Mouse (Mus musculus) hindbrain, embryonic 14.5 days (tissue): ENCODE measurements at regions not wholly inside any gene's neighbourhood (a gene's known extent, or its start where the extent isn't known, plus 50 kb on each side); places are given as distances from the start of the nearest gene placed in this dataset.

Experiments used
- ATAC-seq: fragments of 200-750 bp; cut with Nextera tagmentation; 2 replicates; pipeline ENCODE4 v1.8.0; 2017; ENCODE audit warnings: moderate number of reproducible peaks, mild to moderate bottlenecking, moderate TSS enrichment, moderate library complexity; ENCODE audit not compliant: low FRiP score
- DNase-seq: peaks from one replicate; pipeline ENCODE4 v3.0.0-alpha.2; 2015; ENCODE audit warnings: low spot score
- H3K27ac ChIP-seq: fragments of 300-500 bp; sonication (generic); 2 replicates; pipeline ENCODE4 v1.5.1; 2014; ENCODE audit warnings: mild to moderate bottlenecking, moderate library complexity
- H3K27me3 ChIP-seq: fragments of 300-500 bp; sonication (generic); 2 replicates; pipeline ENCODE4 v1.6.1; 2014; ENCODE audit warnings: mild to moderate bottlenecking, low read length, mixed read lengths; ENCODE audit not compliant: control insufficient read depth, insufficient read depth
- H3K36me3 ChIP-seq: fragments of 300-500 bp; sonication (generic); replicated peaks from 2 replicates; pipeline ENCODE4 v1.6.1; 2014; ENCODE audit not compliant: control insufficient read depth, insufficient read depth
- H3K4me1 ChIP-seq: fragments of 300-500 bp; sonication (generic); replicated peaks from 2 replicates; pipeline ENCODE4 v1.6.1; 2014; ENCODE audit warnings: antibody characterized with exemption, low read length, mixed read lengths; ENCODE audit not compliant: control insufficient read depth, insufficient read depth
- H3K4me2 ChIP-seq: fragments of 300-500 bp; sonication (generic); replicated peaks from 2 replicates; pipeline ENCODE4 v1.6.1; 2014; ENCODE audit warnings: mild to moderate bottlenecking, moderate library complexity
- H3K4me3 ChIP-seq: fragments of 300-500 bp; sonication (generic); replicated peaks from 2 replicates; pipeline ENCODE4 v1.5.1; 2014; ENCODE audit warnings: mild to moderate bottlenecking, low read length
- H3K9ac ChIP-seq: fragments of 300-500 bp; sonication (generic); 2 replicates; pipeline ENCODE4 v1.6.1; 2014
- H3K9me3 ChIP-seq: fragments of 300-500 bp; sonication (generic); 2 replicates; pipeline ENCODE4 v1.6.1; 2016; ENCODE audit warnings: low read length; ENCODE audit not compliant: control insufficient read depth
- WGBS: fragments of 180-500 bp; shearing (Covaris S2); extraction: QIAGEN DNeasy Blood & Tissue Kit; methylation state at CpG from one replicate; pipeline ENCODE4 v1.1.7; 2014; 5-methylcytosine and 5-hydroxymethylcytosine counted together

DNA sequence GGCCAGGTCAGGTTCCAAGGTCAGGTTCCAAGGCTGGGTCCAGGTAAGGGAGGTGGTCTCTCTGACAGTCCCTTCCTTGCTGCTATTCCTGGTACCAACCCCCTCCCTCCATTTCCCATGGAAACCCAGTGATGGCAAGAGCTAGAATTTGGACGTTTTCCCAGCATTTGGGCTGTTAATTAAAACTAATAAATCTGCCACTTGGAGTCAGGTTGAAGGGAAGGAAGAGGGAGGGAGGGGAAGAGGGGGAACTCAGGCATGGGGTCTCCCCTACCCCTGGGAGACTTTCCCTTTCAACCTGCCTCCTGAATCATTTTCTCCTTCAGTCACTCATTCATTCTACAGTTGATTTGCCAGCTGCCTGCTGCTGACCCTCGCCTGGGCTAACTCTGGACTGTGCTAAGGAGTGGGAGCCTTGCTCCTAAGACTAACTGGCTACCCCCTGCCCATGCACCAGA is 179.5 kb downstream of the Tmem132e start:
- H3K4me3 ChIP-seq: no peak overlapping the region
- ATAC-seq (peak; percentile 52; the same call in 1 of the 2 replicates), DNase-seq (peak; percentile 71)
- H3K4me2 ChIP-seq: no peak overlapping the region
- H3K9ac ChIP-seq: no peak overlapping the region
- H3K36me3 ChIP-seq: no peaks in the 10 kb centered on the region
- H3K27me3 ChIP-seq: no peaks in the 10 kb centered on the region; the same call in 1 of the 2 replicates
- peaks cover 26% of the 10 kb centered on the region for H3K4me1 ChIP-seq
- H3K27ac ChIP-seq: no peak overlapping the region
- whole genome bisulfite sequencing: 28% methylated on average over 2 of the region's 2 CpGs
- no peaks in the 10 kb centered on the region for H3K9me3 ChIP-seq

DNA sequence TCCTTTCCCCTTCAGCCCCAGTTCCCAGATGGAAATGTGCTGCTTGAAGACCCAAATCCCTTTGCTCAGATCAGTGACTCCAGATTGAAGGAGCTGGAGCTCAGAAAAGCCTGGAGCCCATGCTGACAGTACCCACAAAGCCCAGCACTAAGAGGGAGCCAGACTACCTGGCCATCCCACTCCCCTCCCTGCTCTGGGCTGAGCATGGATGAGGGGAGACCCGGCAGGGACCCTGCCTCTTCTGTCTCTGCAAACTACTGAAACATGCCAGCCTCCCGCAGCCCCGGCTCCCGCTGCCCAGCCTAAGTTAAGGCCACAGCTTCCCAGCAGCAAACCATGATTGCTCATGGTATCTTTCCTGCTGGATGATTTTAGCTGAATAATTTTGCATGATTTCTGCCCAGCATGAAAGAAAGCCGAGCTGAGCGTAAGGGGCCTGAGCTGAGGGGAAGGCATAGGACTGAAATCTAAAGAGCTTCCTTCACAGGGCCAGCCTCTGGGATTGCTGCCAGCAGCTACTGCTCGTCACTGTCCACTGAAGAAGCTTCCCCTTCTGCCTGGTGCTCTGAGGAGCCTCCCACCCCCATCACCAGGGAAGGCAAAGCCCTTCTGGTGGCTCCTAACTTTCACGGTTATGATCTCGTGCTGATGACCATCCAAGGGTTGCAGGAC is 178.4 kb downstream of the Tmem132e start:
- H3K9ac ChIP-seq: no peak overlapping the region
- H3K36me3 ChIP-seq: no peaks in the 10 kb centered on the region
- DNase-seq (no peak), ATAC-seq (no peak)
- H3K4me1 ChIP-seq: peaks cover 26% of the 10 kb centered on the region
- no peaks in the 10 kb centered on the region; the same call in 1 of the 2 replicates for H3K27me3 ChIP-seq
- no peak overlapping the region; the same call in 1 of the 2 replicates for H3K27ac ChIP-seq
- WGBS: 54% methylated on average over 9 of the region's 9 CpGs
- H3K4me3 ChIP-seq: no peak overlapping the region
- no peak overlapping the region for H3K4me2 ChIP-seq
- no peaks in the 10 kb centered on the region for H3K9me3 ChIP-seq

DNA sequence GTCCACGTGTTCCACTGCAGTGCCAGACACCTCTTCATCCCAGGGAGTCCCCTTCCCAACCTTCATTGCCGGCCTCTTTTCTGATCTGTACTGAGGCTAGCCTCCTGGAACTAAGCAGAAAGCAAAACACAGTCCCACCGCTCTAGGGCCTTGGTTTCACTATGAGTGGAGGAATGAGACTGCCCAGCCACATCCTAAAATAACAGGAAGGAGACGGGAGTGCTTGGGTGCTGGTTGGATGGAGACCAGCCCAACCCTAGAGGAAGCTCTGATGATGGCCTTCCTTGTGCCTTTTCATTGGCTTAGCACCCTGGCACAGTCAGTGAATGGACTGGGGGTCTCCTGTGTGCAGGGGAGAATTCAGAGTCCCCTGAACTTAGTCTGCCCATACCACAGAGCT is 177.4 kb downstream of the Tmem132e start:
- Histone ChIP-seq H3K4me2 (no peak overlapping the region), H3K27ac (no peak overlapping the region), H3K36me3 (no peaks in the 10 kb centered on the region), H3K27me3 (no peaks in the 10 kb centered on the region; the same call in 1 of the 2 replicates), H3K9me3 (no peaks in the 10 kb centered on the region), H3K4me3 (no peak overlapping the region), H3K4me1 (peaks cover 26% of the 10 kb centered on the region), H3K9ac (no peak overlapping the region)
- DNase-seq (no peak), ATAC-seq (no peak)
- WGBS: 76% methylated on average over 4 of the region's 4 CpGs

DNA sequence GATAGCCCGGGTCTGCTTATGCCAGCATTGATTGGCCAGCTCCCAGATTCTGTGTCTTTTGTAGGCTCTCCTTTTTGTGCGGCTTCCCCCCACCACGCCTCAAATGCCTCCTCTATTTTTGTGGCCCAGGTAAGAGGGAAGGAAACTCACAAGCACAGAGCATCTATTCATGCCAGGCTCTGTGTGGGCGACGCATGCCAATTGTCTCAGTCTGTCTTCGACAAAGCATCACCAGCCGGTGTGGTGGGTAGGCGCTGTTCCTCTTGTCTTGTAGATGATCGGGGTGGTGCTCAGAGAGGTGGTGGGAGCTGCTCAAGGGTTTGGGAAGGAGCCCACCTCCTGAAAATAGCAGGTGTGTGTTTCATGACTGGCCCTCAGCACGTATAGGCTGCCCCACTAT is 175.5 kb downstream of the Tmem132e start:
- Histone ChIP-seq H3K4me1 (peaks cover 25% of the 10 kb centered on the region), H3K9me3 (no peaks in the 10 kb centered on the region), H3K9ac (no peak overlapping the region), H3K4me3 (no peak overlapping the region), H3K27me3 (no peaks in the 10 kb centered on the region), H3K4me2 (no peak overlapping the region), H3K27ac (no peak overlapping the region), H3K36me3 (no peaks in the 10 kb centered on the region)
- WGBS: 69% methylated on average over 10 of the region's 10 CpGs
- ATAC-seq (no peak), DNase-seq (no peak)

DNA sequence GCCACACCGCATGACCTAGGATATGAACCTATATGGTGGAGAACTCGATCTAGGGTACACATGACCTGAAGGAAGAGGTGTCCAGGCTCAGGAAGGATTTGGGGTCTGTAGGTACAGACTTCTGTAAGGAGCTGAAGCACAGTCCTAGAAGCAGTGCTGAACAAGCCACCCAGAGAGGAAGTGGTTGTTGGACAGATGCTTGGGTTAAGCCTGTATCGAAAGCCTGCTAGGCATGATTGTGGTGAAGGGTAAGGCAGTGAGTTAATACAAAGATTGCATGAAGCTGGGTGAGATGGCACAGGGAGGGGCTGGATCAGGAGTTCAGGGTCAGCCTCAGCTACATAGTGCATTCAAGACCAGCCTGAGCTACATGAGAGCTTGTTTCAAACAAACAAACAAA is 153.3 kb downstream of the Tmem132e start:
- no peaks in the 10 kb centered on the region for H3K27me3 ChIP-seq
- no peak overlapping the region for H3K4me3 ChIP-seq
- H3K4me1 ChIP-seq: 0 out of 2 replicates have a peak, but pooled peaks cover 5% of the 10 kb centered on the region
- 95% methylated on average over 3 of the region's 3 CpGs for WGBS
- DNase-seq (no peak), ATAC-seq (no peak)
- no peaks in the 10 kb centered on the region for H3K36me3 ChIP-seq
- no peak overlapping the region for H3K27ac ChIP-seq
- H3K9ac ChIP-seq: no peak overlapping the region
- H3K9me3 ChIP-seq: no peaks in the 10 kb centered on the region
- no peak overlapping the region for H3K4me2 ChIP-seq

DNA sequence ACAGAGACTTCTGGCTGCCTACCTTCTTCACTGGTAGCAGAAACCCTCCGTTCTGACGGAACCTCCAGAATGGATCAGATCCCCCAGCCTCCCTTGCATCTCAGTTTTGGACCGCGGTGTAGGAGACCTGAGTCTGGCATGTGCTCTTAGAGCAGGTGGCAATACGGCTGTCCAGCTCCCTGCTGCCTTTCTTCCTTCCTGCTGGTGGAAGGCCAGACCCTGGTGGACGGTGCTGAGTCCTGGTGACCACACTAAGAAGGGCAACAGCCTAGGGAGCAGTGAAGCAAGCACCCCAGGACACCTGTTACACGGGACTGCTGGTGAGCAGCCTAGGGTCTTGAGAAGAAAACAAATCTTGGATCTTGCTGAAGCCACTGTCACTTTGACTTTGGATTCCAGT is 152.7 kb downstream of the Tmem132e start:
- H3K4me1 ChIP-seq: 0 out of 2 replicates have a peak, but pooled peaks cover 5% of the 10 kb centered on the region
- DNase-seq (no peak), ATAC-seq (no peak)
- no peak overlapping the region for H3K9ac ChIP-seq
- no peak overlapping the region for H3K27ac ChIP-seq
- no peaks in the 10 kb centered on the region for H3K36me3 ChIP-seq
- H3K9me3 ChIP-seq: no peaks in the 10 kb centered on the region
- WGBS: 93% methylated on average over 7 of the region's 7 CpGs
- no peaks in the 10 kb centered on the region for H3K27me3 ChIP-seq
- no peak overlapping the region for H3K4me2 ChIP-seq
- H3K4me3 ChIP-seq: no peak overlapping the region

DNA sequence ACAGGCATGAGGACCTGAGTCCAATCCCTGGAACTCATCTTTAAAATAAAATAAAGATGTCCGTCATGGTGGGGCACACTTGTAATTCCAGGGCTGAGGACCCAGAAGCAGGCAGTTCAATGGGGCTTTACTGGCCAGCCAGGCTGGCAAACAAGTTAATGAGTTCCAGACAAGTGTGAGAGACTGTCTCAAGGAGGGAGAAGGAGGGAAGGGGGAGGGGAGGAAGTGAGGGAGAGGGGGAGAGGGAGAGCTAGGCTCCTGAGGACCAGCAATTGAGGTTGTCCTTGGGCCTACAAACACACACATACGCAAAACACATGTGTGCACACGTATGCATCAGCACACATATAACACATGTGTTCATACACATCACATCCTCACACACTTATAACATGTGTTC is 149.2 kb downstream of the Tmem132e start:
- Histone ChIP-seq H3K9ac (no peak overlapping the region), H3K4me1 (0 out of 2 replicates have a peak, but pooled peaks cover 5% of the 10 kb centered on the region), H3K27me3 (no peaks in the 10 kb centered on the region), H3K4me2 (no peak overlapping the region), H3K36me3 (no peaks in the 10 kb centered on the region), H3K27ac (no peak overlapping the region), H3K4me3 (no peak overlapping the region), H3K9me3 (no peaks in the 10 kb centered on the region)
- no peak for DNase-seq
- WGBS: 81% methylated on average over 3 of the region's 3 CpGs
- no peak for ATAC-seq

DNA sequence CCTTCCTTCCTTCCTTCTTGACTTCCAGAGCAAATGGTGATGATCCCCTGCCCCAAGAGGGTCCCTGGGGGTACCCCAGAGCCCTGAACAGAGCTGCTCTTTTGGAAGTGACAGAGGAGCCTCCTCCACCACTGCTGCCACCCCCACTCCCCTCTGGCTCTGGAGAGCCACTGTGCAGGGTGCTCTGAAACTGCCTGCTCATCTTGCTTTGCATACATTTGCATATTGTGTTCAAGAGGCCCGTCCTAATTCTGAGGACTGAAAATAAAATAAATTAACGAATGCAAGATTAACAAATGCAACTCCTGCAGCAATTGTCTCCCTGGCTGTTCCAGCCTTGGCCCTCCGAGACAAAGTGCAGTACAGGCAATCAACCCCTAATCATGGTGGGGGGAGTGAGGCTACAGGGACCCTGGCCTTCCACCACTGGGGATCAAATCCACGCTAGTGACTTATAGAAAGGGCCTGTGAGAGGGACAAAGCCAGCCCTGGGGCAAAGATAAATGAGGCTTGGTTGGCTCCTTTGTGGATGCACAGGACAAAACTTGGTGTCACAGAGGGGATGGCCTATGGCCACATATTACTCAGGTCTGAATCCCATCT is 134.6 kb downstream of the Tmem132e start:
- Histone ChIP-seq H3K9me3 (no peaks in the 10 kb centered on the region), H3K27ac (peak overlapping the region; percentile 14; the same call in 1 of the 2 replicates), H3K36me3 (no peaks in the 10 kb centered on the region), H3K4me2 (no peak overlapping the region), H3K27me3 (no peaks in the 10 kb centered on the region), H3K9ac (no peak overlapping the region), H3K4me3 (no peak overlapping the region), H3K4me1 (peaks cover 23% of the 10 kb centered on the region)
- ATAC-seq (no peak), DNase-seq (no peak)
- WGBS: 9% methylated on average over 4 of the region's 4 CpGs

DNA sequence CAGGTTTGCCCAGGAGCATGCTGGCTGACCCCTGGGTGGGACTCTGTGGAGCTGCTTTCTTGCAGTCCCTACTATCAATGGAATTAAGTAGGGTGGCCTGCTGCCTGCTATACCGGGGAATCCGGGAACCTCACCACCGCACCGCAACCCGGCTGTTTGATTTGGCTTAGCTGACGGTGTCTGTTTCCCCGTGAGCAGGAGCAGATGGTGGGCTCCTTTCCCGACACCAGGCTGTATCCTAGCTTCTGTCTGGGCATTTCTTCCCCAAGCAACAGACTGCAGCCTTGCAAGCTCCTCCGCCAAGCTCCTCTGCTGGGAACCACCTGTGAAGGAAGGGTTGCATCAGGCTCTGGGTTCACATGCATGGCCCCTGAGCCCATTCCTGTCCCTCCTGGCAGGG is 132.7 kb downstream of the Tmem132e start:
- Histone ChIP-seq H3K4me2 (no peak overlapping the region), H3K4me3 (no peak overlapping the region), H3K4me1 (peaks cover 23% of the 10 kb centered on the region), H3K9me3 (no peaks in the 10 kb centered on the region), H3K9ac (no peak overlapping the region), H3K27ac (no peak overlapping the region), H3K36me3 (no peaks in the 10 kb centered on the region), H3K27me3 (no peaks in the 10 kb centered on the region)
- ATAC-seq (no peak), DNase-seq (no peak)
- WGBS: 38% methylated on average over 9 of the region's 9 CpGs
